Mouse (Mus musculus) intestine, embryonic 14.5 days (tissue): Measurements from ENCODE around the gene Galr2. TPM values are rescaled to one million over a fixed set of nuclear protein-coding genes. Genes with fewer than 3 reads are reported as not detected.
A peak's percentile ranks its signal among the peaks of the same experiment; 100 is the strongest.
"Not testable (repeated sequence)": the region's sequence is repeated elsewhere in the genome, so short reads cannot be mapped to it uniquely, and the experiment has no call there.

ENCODE experiments used
- ATAC-seq: fragments of 200-750 bp; cut with Nextera tagmentation; replicated peaks from 2 replicates; pipeline ENCODE4 v1.8.0; 2017; ENCODE audit warnings: low read depth, moderate number of reproducible peaks, moderate TSS enrichment, moderate library complexity; ENCODE audit not compliant: low FRiP score, low TSS enrichment
- DNase-seq: peaks from one replicate; pipeline ENCODE4 v3.0.0-alpha.2; 2018; ENCODE audit warnings: low spot score
- H3K27ac ChIP-seq: fragments of 300-500 bp; sonication (generic); 2 replicates; pipeline ENCODE4 v1.5.1; 2014; ENCODE audit warnings: low read depth, mild to moderate bottlenecking, control low read depth
- H3K27me3 ChIP-seq: fragments of 300-500 bp; sonication (generic); replicated peaks from 2 replicates; pipeline ENCODE4 v1.6.1; 2014; ENCODE audit warnings: low read length, control low read depth; ENCODE audit not compliant: control insufficient read depth, insufficient read depth
- H3K36me3 ChIP-seq: fragments of 300-500 bp; sonication (generic); 2 replicates; pipeline ENCODE4 v1.6.1; 2014; ENCODE audit warnings: low read length, control low read depth; ENCODE audit not compliant: control insufficient read depth, insufficient read depth
- H3K4me1 ChIP-seq: fragments of 300-500 bp; sonication (generic); replicated peaks from 2 replicates; pipeline ENCODE4 v1.6.1; 2014; ENCODE audit warnings: low read length, control low read depth, mixed read lengths; ENCODE audit not compliant: control insufficient read depth, insufficient read depth
- H3K4me2 ChIP-seq: fragments of 300-500 bp; sonication (generic); 2 replicates; pipeline ENCODE4 v1.6.1; 2014; ENCODE audit warnings: low read length
- H3K4me3 ChIP-seq: fragments of 300-500 bp; sonication (generic); 2 replicates; pipeline ENCODE4 v1.5.1; 2014; ENCODE audit warnings: low read depth, low read length, control low read depth, mixed read lengths
- H3K9ac ChIP-seq: fragments of 300-500 bp; sonication (generic); 2 replicates; pipeline ENCODE4 v1.6.1; 2014; ENCODE audit warnings: mild to moderate bottlenecking, low read length
- H3K9me3 ChIP-seq: fragments of 300-500 bp; sonication (generic); 2 replicates; pipeline ENCODE4 v1.6.1; 2016; ENCODE audit warnings: low read length, control low read depth; ENCODE audit not compliant: control insufficient read depth
- WGBS: fragments of 180-500 bp; shearing (Covaris S2); extraction: QIAGEN DNeasy Blood & Tissue Kit; methylation state at CpG from one replicate; pipeline ENCODE4 v1.1.7; 2014; 5-methylcytosine and 5-hydroxymethylcytosine counted together
- polyA plus RNA-seq: library from polyadenylated mRNA; unstranded; fragments of >200 nt; fragmentation: Nextera tagmentation; extraction: Ambion mirVana; gene quantifications from 2 replicates; pipeline ENCODE4 v1.2.1, GENCODE M21; 2014

Galr2 gene
- polyA plus RNA-seq, 1 experiment from 2014 or later = 0.11 TPM

DNA sequence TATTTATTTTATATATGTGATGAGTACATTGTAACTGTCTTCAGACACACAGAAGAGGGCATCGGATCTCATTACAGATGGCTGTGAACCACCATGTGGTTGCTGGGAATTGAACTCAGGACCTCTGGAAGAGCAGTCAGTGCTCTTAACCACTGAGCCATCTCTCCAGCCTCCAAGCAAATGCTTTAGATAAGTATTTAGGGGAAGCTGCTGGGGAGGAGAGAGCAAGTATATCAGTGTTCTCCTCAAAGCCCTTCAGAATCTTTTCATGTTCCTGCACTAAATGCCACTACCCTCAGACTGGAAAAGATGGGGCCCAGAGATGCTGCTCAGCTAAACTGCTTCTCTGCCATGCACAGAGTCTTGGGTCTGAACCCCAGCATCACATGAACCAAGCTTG lies 3.6 kb upstream of the Galr2 start:
- H3K9ac ChIP-seq, H3K36me3 ChIP-seq, H3K4me3 ChIP-seq, H3K9me3 ChIP-seq, ATAC-seq, H3K4me2 ChIP-seq, DNase-seq, H3K27ac ChIP-seq: not testable (repeated sequence)
- WGBS = 86% methylated on average over 1 of the region's 1 CpGs
- Histone ChIP-seq H3K27me3 (peaks cover 26% of the 10 kb centered on the region), H3K4me1 (peaks cover 22% of the 10 kb centered on the region)

DNA sequence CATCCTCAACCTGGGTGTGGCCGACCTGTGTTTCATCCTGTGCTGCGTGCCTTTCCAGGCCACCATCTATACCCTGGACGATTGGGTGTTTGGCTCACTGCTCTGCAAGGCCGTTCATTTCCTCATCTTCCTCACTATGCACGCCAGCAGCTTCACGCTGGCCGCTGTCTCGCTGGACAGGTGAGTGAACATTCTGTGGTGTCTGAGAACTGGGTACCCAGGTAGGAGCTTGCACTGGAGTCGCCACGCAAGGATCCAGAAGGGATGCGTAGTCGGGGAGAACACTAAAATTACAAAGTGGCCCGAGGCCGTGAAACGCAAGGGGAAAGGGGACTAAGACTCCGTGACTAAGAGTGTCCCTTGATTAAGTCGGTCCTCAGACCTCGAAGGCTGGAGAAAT lies 932 bp downstream of the Galr2 start:
- 3% methylated on average over 18 of the region's 18 CpGs for WGBS
- H3K9me3 ChIP-seq = no peaks in the 10 kb centered on the region
- no peak overlapping the region for H3K27ac ChIP-seq
- no peaks in the 10 kb centered on the region for H3K36me3 ChIP-seq
- H3K4me1 ChIP-seq = peaks cover 14% of the 10 kb centered on the region
- no peak for DNase-seq
- peak overlapping the region; percentile 28 for H3K4me3 ChIP-seq
- ATAC-seq = no peak
- peaks cover 59% of the 10 kb centered on the region for H3K27me3 ChIP-seq
- H3K4me2 ChIP-seq = peak overlapping the region; percentile 51
- H3K9ac ChIP-seq = 0 out of 2 replicates have a peak overlapping the region, but pooled peaks have one; percentile 13

DNA sequence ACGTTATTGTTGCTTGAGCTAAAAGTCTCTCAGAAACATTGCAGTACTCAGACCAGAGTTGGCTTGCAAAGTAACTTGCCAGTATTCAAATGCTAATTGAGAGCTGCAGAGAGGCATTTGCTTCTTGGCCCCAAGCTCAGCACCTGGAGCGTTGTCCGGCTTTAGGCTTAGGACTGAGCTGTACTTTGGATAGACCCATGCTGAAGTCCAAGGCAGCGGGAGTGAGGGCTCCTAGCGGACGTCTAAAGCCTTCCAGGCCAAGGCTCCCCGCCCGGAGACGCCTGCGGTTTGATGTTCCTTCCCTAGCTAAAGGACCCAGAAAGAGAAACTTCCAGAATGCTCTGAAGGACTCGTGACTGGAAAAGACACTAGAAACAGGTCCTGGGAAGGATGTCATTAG lies 1.4 kb downstream of the Galr2 start:
- Histone ChIP-seq H3K27ac (no peak overlapping the region), H3K9me3 (no peaks in the 10 kb centered on the region), H3K4me2 (no peak overlapping the region), H3K4me3 (0 out of 2 replicates have a peak overlapping the region, but pooled peaks have one; percentile 28), H3K9ac (no peak overlapping the region), H3K4me1 (peaks cover 14% of the 10 kb centered on the region), H3K36me3 (no peaks in the 10 kb centered on the region), H3K27me3 (peaks cover 59% of the 10 kb centered on the region)
- WGBS = 3% methylated on average over 11 of the region's 11 CpGs
- ATAC-seq (no peak), DNase-seq (peak; percentile 75)

DNA sequence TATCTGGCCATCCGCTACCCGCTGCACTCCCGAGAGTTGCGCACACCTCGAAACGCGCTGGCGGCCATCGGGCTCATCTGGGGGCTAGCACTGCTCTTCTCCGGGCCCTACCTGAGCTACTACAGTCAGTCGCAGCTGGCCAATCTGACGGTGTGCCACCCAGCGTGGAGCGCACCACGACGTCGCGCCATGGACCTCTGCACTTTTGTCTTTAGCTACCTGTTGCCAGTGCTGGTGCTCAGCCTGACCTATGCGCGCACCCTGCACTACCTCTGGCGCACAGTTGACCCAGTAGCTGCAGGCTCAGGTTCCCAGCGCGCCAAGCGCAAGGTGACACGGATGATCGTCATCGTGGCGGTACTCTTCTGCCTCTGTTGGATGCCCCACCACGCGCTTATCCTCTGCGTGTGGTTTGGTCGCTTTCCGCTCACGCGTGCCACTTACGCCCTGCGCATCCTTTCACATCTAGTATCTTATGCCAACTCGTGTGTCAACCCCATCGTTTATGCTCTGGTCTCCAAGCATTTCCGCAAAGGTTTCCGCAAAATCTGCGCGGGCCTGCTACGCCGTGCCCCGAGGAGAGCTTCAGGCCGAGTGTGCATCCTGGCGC lies 2.3 kb downstream of the Galr2 start:
- peaks cover 3% of the 10 kb centered on the region; the same call in 1 of the 2 replicates for H3K36me3 ChIP-seq
- 8% methylated on average over 48 of the region's 48 CpGs for WGBS
- DNase-seq (no peak), ATAC-seq (no peak)
- H3K4me3 ChIP-seq = no peak overlapping the region
- peaks cover 59% of the 10 kb centered on the region for H3K27me3 ChIP-seq
- H3K9me3 ChIP-seq = no peaks in the 10 kb centered on the region
- H3K4me1 ChIP-seq = peaks cover 14% of the 10 kb centered on the region
- no peak overlapping the region for H3K9ac ChIP-seq
- no peak overlapping the region for H3K4me2 ChIP-seq
- H3K27ac ChIP-seq = no peak overlapping the region

DNA sequence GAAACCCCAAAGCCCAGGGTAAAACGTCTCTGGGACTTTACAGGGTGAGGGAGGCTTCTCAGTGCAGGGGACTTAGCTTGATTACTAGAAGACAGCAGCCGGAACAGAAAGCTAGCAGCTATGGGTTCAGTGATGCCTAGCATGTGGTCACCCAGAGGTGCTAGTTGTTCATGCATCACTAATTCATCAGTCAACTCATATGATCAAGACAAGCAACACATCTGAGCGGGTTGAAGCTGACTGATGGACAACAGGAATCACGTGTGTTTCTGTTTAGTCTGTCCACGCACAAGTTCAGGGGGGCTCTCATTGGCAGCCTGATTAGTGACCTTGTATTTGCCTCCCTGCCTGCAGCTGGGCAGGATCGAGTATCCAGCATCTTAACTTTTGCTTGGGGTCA lies 3.2 kb downstream of the Galr2 start:
- peaks cover 13% of the 10 kb centered on the region for H3K36me3 ChIP-seq
- WGBS = 44% methylated on average over 6 of the region's 6 CpGs
- H3K4me1 ChIP-seq = peaks cover 14% of the 10 kb centered on the region

DNA sequence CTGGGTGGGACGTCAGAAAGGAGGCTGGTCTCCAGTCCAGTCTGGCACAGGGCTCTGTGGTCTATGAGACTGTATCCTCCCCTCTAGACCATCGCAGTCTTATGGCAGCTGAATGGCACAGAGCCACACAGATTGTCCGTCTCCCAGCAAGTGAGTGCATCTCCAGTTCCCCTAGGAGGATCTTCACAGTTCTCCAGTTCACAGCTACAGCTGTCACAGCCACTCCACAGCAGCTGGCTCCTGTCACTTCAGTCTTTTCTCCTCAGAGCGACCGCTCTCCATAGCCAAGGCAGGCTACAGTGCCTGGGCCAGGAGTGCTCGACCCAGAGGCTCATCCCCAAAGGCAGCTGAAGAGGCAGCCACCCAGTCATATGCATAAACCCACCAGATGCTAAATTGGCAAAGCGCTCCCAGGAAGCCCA lies 5.0 kb downstream of the Galr2 start:
- no peak overlapping the region for H3K4me2 ChIP-seq
- peaks cover 23% of the 10 kb centered on the region for H3K36me3 ChIP-seq
- peaks cover 17% of the 10 kb centered on the region for H3K4me1 ChIP-seq
- no peak for DNase-seq
- H3K27ac ChIP-seq = peak overlapping the region; percentile 29; the same call in 1 of the 2 replicates
- ATAC-seq = no peak
- H3K9ac ChIP-seq = no peak overlapping the region
- H3K4me3 ChIP-seq = no peak overlapping the region
- H3K9me3 ChIP-seq = no peaks in the 10 kb centered on the region
- 48% methylated on average over 7 of the region's 7 CpGs for WGBS
- peaks cover 47% of the 10 kb centered on the region for H3K27me3 ChIP-seq

More for the DNA sequence above, 3.2 kb downstream of the Galr2 start:
- H3K4me2 ChIP-seq = no peak overlapping the region
- H3K27ac ChIP-seq = no peak overlapping the region
- H3K9me3 ChIP-seq = no peaks in the 10 kb centered on the region
- no peak overlapping the region for H3K4me3 ChIP-seq
- no peak for ATAC-seq
- peaks cover 59% of the 10 kb centered on the region for H3K27me3 ChIP-seq
- no peak for DNase-seq
- no peak overlapping the region for H3K9ac ChIP-seq

DNA sequence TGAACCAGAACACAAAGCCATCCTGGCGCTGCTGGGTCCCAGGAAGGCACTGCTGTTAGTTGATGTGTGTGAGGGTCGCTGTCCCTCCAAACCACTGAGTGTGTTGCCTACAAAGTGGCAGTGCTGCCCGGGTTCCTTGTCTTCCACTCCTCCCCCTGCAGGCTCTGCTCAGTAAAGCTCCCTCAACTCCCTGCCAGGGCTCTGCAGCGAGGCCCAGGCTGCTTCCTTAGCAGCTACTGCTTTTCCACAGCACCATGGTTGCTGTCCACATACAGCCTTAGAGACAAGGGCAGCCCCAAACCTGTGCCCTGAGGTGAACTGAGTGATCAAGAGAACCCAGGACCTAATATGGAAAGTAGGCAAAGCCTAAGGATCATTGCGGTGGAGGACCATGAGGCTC lies 6.6 kb downstream of the Galr2 start:
- ATAC-seq = no peak
- 74% methylated on average over 5 of the region's 5 CpGs for WGBS
- H3K4me3 ChIP-seq = no peak overlapping the region
- H3K27me3 ChIP-seq = peaks cover 31% of the 10 kb centered on the region
- H3K9me3 ChIP-seq = no peaks in the 10 kb centered on the region
- H3K36me3 ChIP-seq = peaks cover 35% of the 10 kb centered on the region
- H3K4me1 ChIP-seq = peaks cover 9% of the 10 kb centered on the region
- H3K9ac ChIP-seq = no peak overlapping the region
- no peak overlapping the region; the same call in 1 of the 2 replicates for H3K27ac ChIP-seq
- H3K4me2 ChIP-seq = no peak overlapping the region
- DNase-seq = no peak

DNA sequence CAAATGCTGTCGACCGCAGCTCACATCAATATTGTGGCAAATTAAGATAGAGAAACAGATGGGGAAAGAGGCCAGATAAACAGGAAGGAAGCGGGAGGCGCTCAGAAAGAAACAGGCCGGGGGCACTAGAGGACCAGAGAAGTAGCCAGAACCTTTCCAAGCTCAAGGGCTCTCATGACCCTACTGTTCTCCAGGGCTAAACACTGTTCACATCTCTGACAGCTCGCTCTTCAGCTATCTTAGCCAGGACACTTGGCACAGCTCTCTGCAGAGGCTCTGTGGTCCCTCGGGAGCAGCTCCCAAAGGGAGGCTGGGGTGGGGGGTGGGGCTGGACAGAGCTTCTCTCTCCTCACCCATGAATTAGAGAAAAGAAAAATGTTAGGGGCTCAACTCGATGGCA lies 9.8 kb downstream of the Galr2 start:
- H3K36me3 ChIP-seq = peaks cover 51% of the 10 kb centered on the region
- no peak overlapping the region for H3K4me2 ChIP-seq
- H3K4me3 ChIP-seq = no peak overlapping the region
- ATAC-seq = no peak
- no peaks in the 10 kb centered on the region for H3K27me3 ChIP-seq
- no peak for DNase-seq
- H3K9ac ChIP-seq = no peak overlapping the region
- 63% methylated on average over 8 of the region's 8 CpGs for WGBS
- H3K27ac ChIP-seq = peak overlapping the region; percentile 36; the same call in 1 of the 2 replicates
- no peaks in the 10 kb centered on the region for H3K9me3 ChIP-seq
- H3K4me1 ChIP-seq = peaks cover 12% of the 10 kb centered on the region; the same call in 1 of the 2 replicates

DNA sequence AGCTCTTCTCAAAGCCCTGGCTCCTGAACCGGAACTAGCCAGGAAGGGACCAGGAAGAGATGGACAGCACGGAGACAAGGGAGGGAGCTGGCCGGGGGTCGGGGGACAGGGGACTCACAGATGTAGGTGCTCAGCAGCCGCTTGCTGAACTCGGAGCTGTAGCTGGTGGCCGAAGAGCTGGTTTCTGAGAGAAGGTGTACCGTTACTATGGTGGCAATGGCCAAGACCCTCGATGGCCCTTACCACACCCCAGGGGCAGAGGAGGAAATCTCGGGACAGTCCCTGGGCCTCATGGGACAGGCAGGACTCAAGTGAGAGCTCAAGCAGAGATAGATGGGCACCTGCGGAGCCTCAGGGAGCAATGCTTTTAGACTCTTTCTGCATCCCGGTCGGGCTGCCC lies 11.7 kb downstream of the Galr2 start:
- Histone ChIP-seq H3K4me1 (0 out of 2 replicates have a peak, but pooled peaks cover 5% of the 10 kb centered on the region), H3K27me3 (no peaks in the 10 kb centered on the region), H3K27ac (no peak overlapping the region), H3K4me3 (no peak overlapping the region), H3K9ac (no peak overlapping the region), H3K9me3 (no peaks in the 10 kb centered on the region), H3K36me3 (peaks cover 66% of the 10 kb centered on the region), H3K4me2 (no peak overlapping the region)
- WGBS = 93% methylated on average over 13 of the region's 13 CpGs
- DNase-seq (no peak), ATAC-seq (no peak)
